Mouse (Mus musculus) megakaryocyte, embryonic 14.5 days (primary cell): ENCODE results near the gene Olfr424.

ENCODE experiments used
- FLI1 ChIP-seq: IDR thresholded peaks from 2 replicates; pipeline ENCODE4 v1.6.1; 2012; ENCODE audit warnings: low read length, inconsistent platforms, mixed read lengths
- GATA1 ChIP-seq: IDR thresholded peaks from 3 replicates; pipeline ENCODE4 v1.6.1; 2012; ENCODE audit warnings: mixed read lengths, low read length, inconsistent platforms, borderline replicate concordance

- TF ChIP-seq GATA1 (no peak), FLI1 (no peak)
Observed at GRCm38 (mm10) chr1:174171537-174171936, 40.2 kb downstream of the Olfr424 start.
